ENCODE assay signal across 8 mouse cellular contexts in genomic region chr16:13159927-13160644, GRCm38 (mm10). TPM values are rescaled to one million over a fixed set of nuclear protein-coding genes. Genes with fewer than 3 reads are reported as not detected.
A peak's percentile ranks its signal among the peaks of the same experiment; 100 is the strongest.
DNase-seq lines count a peak whose midpoint lies in the region; ATAC-seq and TF ChIP-seq lines count a peak whose summit lies in the region.

No protein-coding gene starts in this region.

- peak; percentile 98 for ATAC-seq in cerebellum, adult (ENCODE audit: insufficient number of reproducible peaks, low FRiP score, low TSS enrichment)
- peak; percentile 98 for ATAC-seq in forebrain, embryonic 14.5 days
- ATAC-seq in neural tube, embryonic 15.5 days (ENCODE audit: low FRiP score) = peak; percentile 99

- H3K9ac ChIP-seq in forebrain, embryonic 14.5 days (ENCODE audit: low read length) = peak overlapping the region; percentile 38; the same call in 1 of the 2 replicates
- H3K9ac ChIP-seq in neural tube, embryonic 15.5 days (replicated peaks) = peak overlapping the region; percentile 43; the same call in 1 of the 2 replicates

- peaks cover 8% of the 10 kb centered on the region; the same call in 1 of the 2 replicates for H3K27me3 ChIP-seq in E14TG2a.4 (ENCODE audit: insufficient read depth, low read length)
- H3K27me3 ChIP-seq in forebrain, embryonic 14.5 days (replicated peaks; ENCODE audit: control insufficient read depth, insufficient read depth, low read length) = no peaks in the 10 kb centered on the region
- no peaks in the 10 kb centered on the region for H3K27me3 ChIP-seq in neural tube, embryonic 15.5 days (replicated peaks)

- intact Hi-C loops in heart, postnatal 14 days (cut with DNase I) = loop anchor here (1.0 to 5.0 kb wide), 5 partner anchors 27 to 250 kb away; no protein-coding TSS in a partner anchor

- H3K9me3 ChIP-seq in E14TG2a.4 (ENCODE audit: low read length) = no peaks in the 10 kb centered on the region
- H3K9me3 ChIP-seq in forebrain, embryonic 14.5 days (replicated peaks; ENCODE audit: control insufficient read depth, low read length) = no peaks in the 10 kb centered on the region
- no peaks in the 10 kb centered on the region for H3K9me3 ChIP-seq in neural tube, embryonic 15.5 days (replicated peaks)

- H3K4me2 ChIP-seq in forebrain, embryonic 14.5 days (ENCODE audit: low read length) = peak overlapping the region; percentile 49
- H3K4me2 ChIP-seq in neural tube, embryonic 15.5 days = peak overlapping the region; percentile 67

- DNase-seq in forebrain, embryonic 14.5 days (ENCODE audit: low spot score) = peak; percentile 95
- peak; percentile 93 to 97 for DNase-seq in heart, postnatal 14 days
- DNase-seq in layer of hippocampus, adult 11-12 months (ENCODE audit: low spot score) = peak; percentile 94
- DNase-seq in lung, adult 18-20 months = peak; percentile 91 to 93
- peak; percentile 83 for DNase-seq in testis, postnatal 14 days (ENCODE audit: low spot score)

- H3K27ac ChIP-seq in forebrain, embryonic 14.5 days (ENCODE audit: low read depth, low read length) = no peak overlapping the region
- H3K27ac ChIP-seq in neural tube, embryonic 15.5 days (replicated peaks) = no peak overlapping the region

- H3K4me1 ChIP-seq in E14TG2a.4 (replicated peaks; ENCODE audit: low read depth, low read length) = peaks cover 32% of the 10 kb centered on the region
- H3K4me1 ChIP-seq in forebrain, embryonic 14.5 days (ENCODE audit: control insufficient read depth, insufficient read depth, low read length) = peaks cover 3% of the 10 kb centered on the region; the same call in 1 of the 2 replicates
- peaks cover 15% of the 10 kb centered on the region for H3K4me1 ChIP-seq in neural tube, embryonic 15.5 days

- H3K4me3 ChIP-seq in E14TG2a.4 (replicated peaks; ENCODE audit: low read length) = peak overlapping the region; percentile 51; the same call in 1 of the 2 replicates
- peak overlapping the region; percentile 24 for H3K4me3 ChIP-seq in forebrain, embryonic 14.5 days (ENCODE audit: low read depth, low read length)
- peak overlapping the region; percentile 40 for H3K4me3 ChIP-seq in neural tube, embryonic 15.5 days (replicated peaks)

- no peaks in the 10 kb centered on the region for H3K36me3 ChIP-seq in E14TG2a.4 (ENCODE audit: insufficient read depth, low read length)
- H3K36me3 ChIP-seq in forebrain, embryonic 14.5 days (ENCODE audit: control insufficient read depth, insufficient read depth, low read length) = no peaks in the 10 kb centered on the region
- no peaks in the 10 kb centered on the region for H3K36me3 ChIP-seq in neural tube, embryonic 15.5 days

- TF ChIP-seq CTCF in E14TG2a.4 (conservative IDR thresholded peaks at IDR 0.05; ENCODE audit: low read length) = peak; percentile 90

- 6% methylated on average over 29 of the region's 29 CpGs for WGBS in forebrain, embryonic 14.5 days
- 6% methylated on average over 29 of the region's 29 CpGs for WGBS in neural tube, embryonic 15.5 days

RNA-seq across cellular contexts. Expression of gene Ercc4, which starts 50.6 kb away (rescaled TPM):
- polyA plus RNA-seq in forebrain, embryonic 14.5 days (2014; fragmentation: Nextera tagmentation; extraction: Ambion mirVana) = 9.9 and 13.3 TPM in 2 replicates
- 1 to 10 TPM; 7.9 to 8.7 TPM for total RNA-seq in heart, postnatal 14 days (2021)
- polyA plus RNA-seq in neural tube, embryonic 15.5 days (2015; fragmentation: Nextera tagmentation; extraction: Ambion mirVana) = 15.3 and 15.4 TPM in 2 replicates
